Comparison of ENCODE assay signal across 11 mouse cellular contexts in genomic region chr7:80556166-80556565, GRCm38 (mm10). TPM values are rescaled to one million over a fixed set of nuclear protein-coding genes. Genes with fewer than 3 reads are reported as not detected.
A peak's percentile ranks its signal among the peaks of the same experiment; 100 is the strongest.
DNase-seq lines count a peak whose midpoint lies in the region; ATAC-seq and TF ChIP-seq lines count a peak whose summit lies in the region.
"Had no signal": no experiment of that assay in that cellular context is flagged by ENCODE, and none has a peak within 500 bp of the region (broad histone marks: within the 10 kb centered on the region; RNA-seq: fewer than 3 reads in every experiment).

No protein-coding gene starts in this region.

- peak overlapping the region; percentile 81 for H3K27ac ChIP-seq in heart, embryonic 15.5 days
- no peak overlapping the region; the same call in 1 of the 2 replicates for H3K27ac ChIP-seq in stomach, postnatal 0 days (replicated peaks)
- H3K27ac ChIP-seq: forebrain, embryonic 15.5 days; hindbrain, embryonic 12.5 days; liver, embryonic 12.5 days had no signal

- WGBS in heart, embryonic 15.5 days, result 43% methylated on average over 3 of the region's 3 CpGs
- 71% methylated on average over 3 of the region's 3 CpGs for WGBS in stomach, postnatal 0 days

- H3K27me3 ChIP-seq in heart, embryonic 15.5 days, result no peaks in the 10 kb centered on the region
- H3K27me3 ChIP-seq in stomach, postnatal 0 days (ENCODE audit: control insufficient read depth, insufficient read depth, low read length), result no peaks in the 10 kb centered on the region
- H3K27me3 ChIP-seq: forebrain, embryonic 15.5 days; hindbrain, embryonic 12.5 days had no signal

- no peak overlapping the region for H3K9ac ChIP-seq in heart, embryonic 15.5 days
- no peak overlapping the region for H3K9ac ChIP-seq in stomach, postnatal 0 days (ENCODE audit: low read length)
- H3K9ac ChIP-seq: forebrain, embryonic 15.5 days; hindbrain, embryonic 12.5 days; liver, embryonic 12.5 days had no signal

- no peak overlapping the region for H3K4me3 ChIP-seq in heart, embryonic 15.5 days
- H3K4me3 ChIP-seq in stomach, postnatal 0 days (ENCODE audit: low read depth, low read length), result no peak overlapping the region
- H3K4me3 ChIP-seq: forebrain, embryonic 15.5 days; hindbrain, embryonic 12.5 days; liver, embryonic 12.5 days had no signal

- H3K36me3 ChIP-seq in heart, embryonic 15.5 days, result no peaks in the 10 kb centered on the region
- no peaks in the 10 kb centered on the region for H3K36me3 ChIP-seq in stomach, postnatal 0 days (ENCODE audit: control insufficient read depth, insufficient read depth, low read length)
- H3K36me3 ChIP-seq: forebrain, embryonic 15.5 days; hindbrain, embryonic 12.5 days; liver, embryonic 12.5 days had no signal

- ATAC-seq in cerebellum, adult (ENCODE audit: insufficient number of reproducible peaks, low FRiP score, low TSS enrichment), result no peak
- ATAC-seq in heart, embryonic 15.5 days (replicated peaks; ENCODE audit: insufficient number of reproducible peaks, insufficient read depth, low FRiP score, low read depth), result no peak
- ATAC-seq in stomach, postnatal 0 days (ENCODE audit: low FRiP score, low TSS enrichment), result no peak
- no peak for ATAC-seq in granulocyte monocyte progenitor cell, adult 5-6 weeks (replicated peaks; ENCODE audit: poor library complexity, severe bottlenecking)
- ATAC-seq: forebrain, embryonic 15.5 days; liver, embryonic 12.5 days had no signal

- TF ChIP-seq EP300 in stomach, postnatal 0 days (optimal IDR thresholded peaks at IDR 0.05), result no peak

- no peak overlapping the region for H3K4me2 ChIP-seq in heart, embryonic 15.5 days
- H3K4me2 ChIP-seq in stomach, postnatal 0 days (replicated peaks; ENCODE audit: low read depth), result no peak overlapping the region
- H3K4me2 ChIP-seq: forebrain, embryonic 15.5 days; hindbrain, embryonic 12.5 days; liver, embryonic 12.5 days had no signal

- H3K4me1 ChIP-seq in heart, embryonic 15.5 days (replicated peaks), result peaks cover 33% of the 10 kb centered on the region
- H3K4me1 ChIP-seq in stomach, postnatal 0 days (replicated peaks; ENCODE audit: control insufficient read depth, insufficient read depth), result no peaks in the 10 kb centered on the region
- H3K4me1 ChIP-seq: forebrain, embryonic 15.5 days; hindbrain, embryonic 12.5 days had no signal

- TF ChIP-seq CTCF in stomach, postnatal 0 days (IDR thresholded peaks at IDR 0.05; ENCODE audit: low read depth), result no peak

- peak; percentile 12 for DNase-seq in cerebellum, adult 8-10 months
- peak; percentile 37 for DNase-seq in lung, postnatal 14 days
- no peak for DNase-seq in lung, postnatal 25 days (ENCODE audit: low spot score)
- peak; percentile 57 for DNase-seq in stomach, postnatal 0 days (ENCODE audit: low spot score)
- DNase-seq in retina, embryonic 14.5 days (ENCODE audit: low spot score), result no peak

- H3K9me3 ChIP-seq in heart, embryonic 15.5 days (replicated peaks), result no peaks in the 10 kb centered on the region
- no peaks in the 10 kb centered on the region for H3K9me3 ChIP-seq in stomach, postnatal 0 days (ENCODE audit: control insufficient read depth, low read length)
- H3K9me3 ChIP-seq: forebrain, embryonic 15.5 days; hindbrain, embryonic 12.5 days; liver, embryonic 12.5 days had no signal

RNA-seq across cellular contexts. Expression of gene Blm, which starts 21.2 kb away (rescaled TPM):
- 13.0 and 15.3 TPM in 2 replicates for polyA plus RNA-seq in heart, embryonic 15.5 days (2015; fragmentation: Nextera tagmentation; extraction: Ambion mirVana)
- 3.2 TPM in 2 replicates for polyA plus RNA-seq in stomach, postnatal 0 days (2015; fragmentation: Nextera tagmentation; extraction: Ambion mirVana)
- 49.2 and 57.4 TPM in 2 replicates for total RNA-seq in granulocyte monocyte progenitor cell, adult 5-6 weeks (2014; fragmentation: Nextera tagmentation)
- total RNA-seq in granulocyte monocyte progenitor cell, adult 5-6 weeks (2017), result 37.3 and 39.0 TPM in 2 replicates

Comparison
In these comparisons a context has a peak if more than half of its experiments do, and no peak if none do; other contexts are left out.
1. DNase-seq: peak in cerebellum, adult 8-10 months (single experiment), lung, postnatal 14 days (single experiment) and stomach, postnatal 0 days (single experiment); none in lung, postnatal 25 days (single experiment) and retina, embryonic 14.5 days (single experiment).